Mouse (Mus musculus): ENCODE results near the gene Neu1.

- TF ChIP-seq TAL1 (IDR thresholded peaks at IDR 0.05; ENCODE audit: low read length) (no peak), GATA1 (IDR thresholded peaks at IDR 0.05; ENCODE audit: low read length) (no peak)
These were observed 21.5 kb downstream of the Neu1 start for GRCm38 (mm10) chr17:34952378-34953040.

Data from erythroblast, embryonic 14.5 days (primary cell).